Mouse (Mus musculus) ES-E14 (cell line): ENCODE measurements around the gene Dclre1b. TPM values are rescaled to one million over a fixed set of nuclear protein-coding genes. Genes with fewer than 3 reads are reported as not detected.
A peak's percentile ranks its signal among the peaks of the same experiment; 100 is the strongest.

Experiments used
- DNase-seq: peaks from one replicate; pipeline ENCODE4 v3.0.0-alpha.2; 2013; ENCODE audit warnings: low read depth, low spot score
- H3K27ac ChIP-seq: 2 replicates; pipeline ENCODE4 v1.5.1; 2012; ENCODE audit warnings: low read depth, mild to moderate bottlenecking, low read length, moderate library complexity, mixed read lengths; ENCODE audit not compliant: poor library complexity, insufficient read depth, severe bottlenecking
- H3K36me3 ChIP-seq: 2 replicates; pipeline ENCODE4 v1.6.1; 2012; ENCODE audit warnings: mild to moderate bottlenecking, low read length, moderate library complexity, mixed read lengths; ENCODE audit not compliant: control insufficient read depth, poor library complexity, insufficient read depth, severe bottlenecking
- H3K4me1 ChIP-seq, 2 experiments: fragments of 150-350 bp in 1 of 2; sonication (generic) in 1 of 2; 2 replicates each; pipeline ENCODE4 v1.6.1; 2012; ENCODE audit warnings: low read length in 2 of 2, mild to moderate bottlenecking in 1 of 2, mixed read lengths in 1 of 2; ENCODE audit not compliant: control insufficient read depth in 2 of 2, insufficient read depth in 2 of 2, poor library complexity in 1 of 2
- H3K4me3 ChIP-seq, 2 experiments: fragments of 150-350 bp in 1 of 2; sonication (generic) in 1 of 2; 2 replicates each; pipeline ENCODE4 v1.5.1; 2012; ENCODE audit warnings: low read length in 2 of 2, low read depth in 1 of 2, mild to moderate bottlenecking in 1 of 2, mixed read lengths in 1 of 2; ENCODE audit not compliant: insufficient read depth in 1 of 2, poor library complexity in 1 of 2, severe bottlenecking in 1 of 2
- H3K9ac ChIP-seq: 2 replicates; pipeline ENCODE4 v1.6.1; 2012; ENCODE audit warnings: low read depth, mild to moderate bottlenecking, low read length, mixed read lengths; ENCODE audit not compliant: poor library complexity, insufficient read depth, severe bottlenecking
- H3K9me3 ChIP-seq: fragments of 150-350 bp; sonication (generic); 2 replicates; pipeline ENCODE4 v1.6.1; 2012; ENCODE audit warnings: low read depth, mild to moderate bottlenecking, low read length; ENCODE audit not compliant: control insufficient read depth, insufficient read depth
- CHD2 ChIP-seq: IDR thresholded peaks from 2 replicates; pipeline ENCODE4 v1.6.1; 2014; ENCODE audit warnings: mild to moderate bottlenecking, low read depth, low read length, inconsistent platforms
- HCFC1 ChIP-seq: IDR thresholded peaks from 2 replicates; pipeline ENCODE4 v1.6.1; 2012; ENCODE audit warnings: low read length, inconsistent platforms, borderline replicate concordance; ENCODE audit not compliant: insufficient read depth
- MAFK ChIP-seq: IDR thresholded peaks from 2 replicates; pipeline ENCODE4 v1.6.1; 2014; ENCODE audit warnings: mild to moderate bottlenecking, low read depth, low read length, inconsistent platforms; ENCODE audit not compliant: insufficient read depth
- ZC3H11A ChIP-seq: IDR thresholded peaks from 2 replicates; pipeline ENCODE4 v1.6.1; 2012; ENCODE audit warnings: low read depth, mild to moderate bottlenecking, inconsistent platforms, low read length, borderline replicate concordance
- ZNF384 ChIP-seq: IDR thresholded peaks from 2 replicates; pipeline ENCODE4 v1.6.1; 2012; ENCODE audit warnings: low read depth, low read length, inconsistent platforms
- in situ Hi-C, 2 experiments: fragments of 600-800 bp; cut with MboI; formaldehyde crosslinking; loops; one replicate each; pipeline ENCODE4 v1.15.1; 2025; ENCODE audit warnings: low sequenced_read_pairs in 2 of 2, inconsistent platforms in 1 of 2; ENCODE audit not compliant: unreplicated experiment in 2 of 2
- total RNA-seq: library from RNA; depleted of rRNA; stranded (reverse); fragments of 300-350 nt; gene quantifications from 2 replicates; pipeline ENCODE4 v1.2.3, GENCODE M21; 2012

Gene Dclre1b
- total RNA-seq, 1 experiment, result 8.2 TPM

- Histone ChIP-seq H3K4me3 (no peak overlapping the region), H3K27ac (peak overlapping the region; percentile 58; the same call in 1 of the 2 replicates), H3K9ac (no peak overlapping the region), H3K4me1 (peaks cover 4% of the 10 kb centered on the region in 2 experiments), H3K9me3 (no peaks in the 10 kb centered on the region), H3K36me3 (no peaks in the 10 kb centered on the region; the same call in 1 of the 2 replicates)
- peak; percentile 46 for DNase-seq
- in situ Hi-C loops, result no loop called here
- TF ChIP-seq MAFK, result no peak
- TF ChIP-seq ZC3H11A, result no peak; the same call in 1 of the 2 replicates
- no peak for TF ChIP-seq CHD2
- no peak for TF ChIP-seq HCFC1
- TF ChIP-seq ZNF384, result no peak
Observed at GRCm38 (mm10) chr3:103771531-103772130, 37.6 kb downstream of the Dclre1b start.

GRCm38 (mm10) chr3:103766789-103767188, 42.5 kb downstream of the Dclre1b start:
- Histone ChIP-seq H3K36me3 (no peaks in the 10 kb centered on the region; the same call in 1 of the 2 replicates), H3K9me3 (no peaks in the 10 kb centered on the region), H3K27ac (no peak overlapping the region), H3K4me3 (no peak overlapping the region), H3K9ac (no peak overlapping the region), H3K4me1 (no peaks in the 10 kb centered on the region; a peak in 2 of 4 replicates)
- DNase-seq, result no peak
- TF ChIP-seq MAFK, result no peak
- TF ChIP-seq CHD2, result no peak
- TF ChIP-seq ZC3H11A, result no peak
- no peak for TF ChIP-seq HCFC1
- TF ChIP-seq ZNF384, result no peak
- in situ Hi-C loops, result no loop called here

GRCm38 (mm10) chr3:103759261-103759970, 49.8 kb downstream of the Dclre1b start:
- DNase-seq, result no peak
- TF ChIP-seq CHD2 (no peak), MAFK (peak; percentile 10; the same call in 1 of the 2 replicates)
- peaks cover 14% of the 10 kb centered on the region for H3K36me3 ChIP-seq
- H3K9ac ChIP-seq, result no peak overlapping the region
- in situ Hi-C loops, result no loop called here
- no peaks in the 10 kb centered on the region for H3K9me3 ChIP-seq
- H3K27ac ChIP-seq, result no peak overlapping the region
- peaks cover 0 to 3% of the 10 kb centered on the region in 2 experiments; a peak in 1 of 4 replicates for H3K4me1 ChIP-seq
- H3K4me3 ChIP-seq, result no peak overlapping the region

DNA sequence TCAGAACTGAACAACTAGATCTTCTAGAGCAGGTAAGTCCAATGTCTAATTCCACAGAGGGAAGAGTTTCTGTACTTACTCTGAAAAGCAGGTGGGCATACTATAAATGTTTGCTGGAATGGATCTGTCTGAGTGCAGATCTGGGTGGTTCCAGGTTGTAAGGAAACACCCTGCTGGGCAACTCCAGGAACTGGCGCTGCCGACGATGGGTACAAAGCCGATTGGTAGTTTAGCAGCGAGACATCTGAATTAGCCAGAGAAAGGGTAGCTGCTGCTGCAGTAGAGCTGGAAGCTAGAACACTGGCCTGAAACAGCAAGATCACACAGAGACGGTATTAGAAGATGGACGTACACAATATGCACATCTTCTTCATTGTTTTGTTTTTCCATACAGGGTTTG, 50.8 kb downstream of the Dclre1b start:
- H3K36me3 ChIP-seq, result peaks cover 14% of the 10 kb centered on the region
- H3K27ac ChIP-seq, result no peak overlapping the region
- no peaks in the 10 kb centered on the region for H3K9me3 ChIP-seq
- DNase-seq, result no peak
- no peak for TF ChIP-seq ZNF384
- no peak for TF ChIP-seq CHD2
- TF ChIP-seq HCFC1, result no peak
- no peak for TF ChIP-seq ZC3H11A
- no peak for TF ChIP-seq MAFK
- no peak overlapping the region for H3K4me3 ChIP-seq
- H3K4me1 ChIP-seq, result peaks cover 0 to 3% of the 10 kb centered on the region in 2 experiments; a peak in 1 of 4 replicates
- no peak overlapping the region for H3K9ac ChIP-seq
- in situ Hi-C loops, result no loop called here
